Mouse (Mus musculus): ENCODE data around the gene Pomgnt1. TPM values are rescaled to one million over a fixed set of nuclear protein-coding genes. Genes with fewer than 3 reads are reported as not detected.

Gene Pomgnt1
- polyA plus RNA-seq, 2 experiments from 2014 or later: 6.6 to 10.0 TPM

GRCm38 (mm10) chr4:116174466-116175116 lies 51.0 kb downstream of the Pomgnt1 start:
- ATAC-seq: no peak

GRCm38 (mm10) chr4:116175136-116175535 lies 51.5 kb downstream of the Pomgnt1 start:
- no peak for ATAC-seq

GRCm38 (mm10) chr4:116175711-116176542 lies 52.3 kb downstream of the Pomgnt1 start:
- ATAC-seq: no peak

GRCm38 (mm10) chr4:116176543-116176988 lies 52.9 kb downstream of the Pomgnt1 start:
- ATAC-seq: peak; percentile 20

- no peak for ATAC-seq
These were observed 53.5 kb downstream of the Pomgnt1 start for GRCm38 (mm10) chr4:116177140-116177539.

- ATAC-seq: no peak
These were observed 58.4 kb downstream of the Pomgnt1 start for GRCm38 (mm10) chr4:116182079-116182478.

GRCm38 (mm10) chr4:116182745-116183144 lies 59.1 kb downstream of the Pomgnt1 start:
- no peak for ATAC-seq

GRCm38 (mm10) chr4:116185083-116185482 lies 61.4 kb downstream of the Pomgnt1 start:
- ATAC-seq: no peak

GRCm38 (mm10) chr4:116192286-116192835 lies 68.7 kb downstream of the Pomgnt1 start:
- ATAC-seq: no peak

- no peak for ATAC-seq
These were observed 70.1 kb downstream of the Pomgnt1 start for GRCm38 (mm10) chr4:116193583-116194383.

- ATAC-seq: no peak
These were observed 74.8 kb downstream of the Pomgnt1 start for GRCm38 (mm10) chr4:116198422-116198821.

GRCm38 (mm10) chr4:116204422-116204821 lies 80.8 kb downstream of the Pomgnt1 start:
- no peak for ATAC-seq

GRCm38 (mm10) chr4:116206531-116206930 lies 82.9 kb downstream of the Pomgnt1 start:
- no peak for ATAC-seq

GRCm38 (mm10) chr4:116208891-116209290 lies 85.3 kb downstream of the Pomgnt1 start:
- no peak for ATAC-seq

Other genes starting within 250 kb of the Pomgnt1 start
- gene Kncn, start 239.4 kb upstream of the Pomgnt1 start, polyA plus RNA-seq (2017; shearing (Covaris generic)): not detected
- gene 6430628N08Rik, start 233.2 kb upstream of the Pomgnt1 start, polyA plus RNA-seq (2017; shearing (Covaris generic)): not detected
- not detected for gene Dmbx1, start 183.9 kb upstream of the Pomgnt1 start, polyA plus RNA-seq (2017; shearing (Covaris generic))
- 10 to 100 TPM; 48.1 to 85.6 TPM for gene Faah, start 105.9 kb upstream of the Pomgnt1 start, polyA plus RNA-seq (2017; shearing (Covaris generic))
- gene Nsun4, start 70.0 kb upstream of the Pomgnt1 start, polyA plus RNA-seq (2017; shearing (Covaris generic)): 10 to 100 TPM; 24.1 to 32.9 TPM
- gene Uqcrh, start 48.8 kb upstream of the Pomgnt1 start, polyA plus RNA-seq (2017; shearing (Covaris generic)): 100 to 1,000 TPM; 779 to 910 TPM
- 10 to 100 TPM; 15.7 to 21.8 TPM for gene Lrrc41, start 48.6 kb upstream of the Pomgnt1 start, polyA plus RNA-seq (2017; shearing (Covaris generic))
- gene Rad54l, start 150 bp upstream of the Pomgnt1 start, polyA plus RNA-seq (2017; shearing (Covaris generic)): 1 to 10 TPM; 4.8 to 7.8 TPM
- under 1 TPM; 0.39 to 0.61 TPM for gene Lurap1, start 27.5 kb downstream of the Pomgnt1 start, polyA plus RNA-seq (2017; shearing (Covaris generic))
- gene Tspan1, start 43.8 kb downstream of the Pomgnt1 start, polyA plus RNA-seq (2017; shearing (Covaris generic)): under 1 TPM in 1 of 2 experiments, not detected in 1; 0.27 TPM
- not detected for gene 1700042G07Rik, start 49.5 kb downstream of the Pomgnt1 start, polyA plus RNA-seq (2017; shearing (Covaris generic))
- not detected for gene Gm49337, start 49.5 kb downstream of the Pomgnt1 start, polyA plus RNA-seq (2017; shearing (Covaris generic))
- 1 to 10 TPM; 3.8 to 5.1 TPM for gene Pik3r3, start 97.8 kb downstream of the Pomgnt1 start, polyA plus RNA-seq (2017; shearing (Covaris generic))